Mouse (Mus musculus) liver, postnatal 0 days (tissue): ENCODE results near the gene Hap1. TPM values are rescaled to one million over a fixed set of nuclear protein-coding genes. Genes with fewer than 3 reads are reported as not detected.
A peak's percentile ranks its signal among the peaks of the same experiment; 100 is the strongest.

Source experiments
- ATAC-seq: fragments of 200-750 bp; cut with Nextera tagmentation; 2 replicates; pipeline ENCODE4 v1.8.0; 2017; ENCODE audit warnings: mild to moderate bottlenecking, moderate library complexity
- DNase-seq: peaks from one replicate; pipeline ENCODE4 v3.0.0-alpha.2; 2016
- H3K27ac ChIP-seq: fragments of 300-500 bp; sonication (generic); 2 replicates; pipeline ENCODE4 v1.5.1; 2014; ENCODE audit warnings: antibody characterized with exemption, moderate library complexity, mild to moderate bottlenecking, low read depth
- H3K27me3 ChIP-seq: fragments of 300-500 bp; sonication (generic); 2 replicates; pipeline ENCODE4 v1.6.1; 2014; ENCODE audit warnings: low read length, control low read depth, mixed read lengths; ENCODE audit not compliant: insufficient read depth
- H3K36me3 ChIP-seq: fragments of 300-500 bp; sonication (generic); replicated peaks from 2 replicates; pipeline ENCODE4 v1.6.1; 2014; ENCODE audit warnings: mild to moderate bottlenecking, control low read depth, low read length, moderate library complexity, mixed read lengths; ENCODE audit not compliant: insufficient read depth
- H3K4me1 ChIP-seq: fragments of 300-500 bp; sonication (generic); 2 replicates; pipeline ENCODE4 v1.6.1; 2014; ENCODE audit warnings: antibody characterized with exemption, mild to moderate bottlenecking, control low read depth; ENCODE audit not compliant: insufficient read depth
- H3K4me2 ChIP-seq: fragments of 300-500 bp; sonication (generic); 2 replicates; pipeline ENCODE4 v1.6.1; 2014; ENCODE audit warnings: low read depth, mild to moderate bottlenecking, low read length, moderate library complexity, mixed read lengths
- H3K4me3 ChIP-seq: fragments of 300-500 bp; sonication (generic); 2 replicates; pipeline ENCODE4 v1.5.1; 2014; ENCODE audit warnings: low read depth, low read length
- H3K9ac ChIP-seq: fragments of 300-500 bp; sonication (generic); replicated peaks from 2 replicates; pipeline ENCODE4 v1.6.1; 2014; ENCODE audit warnings: mild to moderate bottlenecking, moderate library complexity
- H3K9me3 ChIP-seq: fragments of 300-500 bp; sonication (generic); 2 replicates; pipeline ENCODE4 v1.6.1; 2016; ENCODE audit warnings: mild to moderate bottlenecking, control low read depth, low read length, mixed read lengths
- CTCF ChIP-seq: sonication (generic); IDR thresholded peaks from 2 replicates; pipeline ENCODE4 v1.5.1; 2016; ENCODE audit warnings: antibody characterized with exemption, low read depth
- EP300 ChIP-seq: IDR thresholded peaks from 2 replicates; pipeline ENCODE4 v1.6.1; 2016; ENCODE audit warnings: antibody characterized with exemption, low read depth, mild to moderate bottlenecking
- WGBS: fragments of 180-500 bp; shearing (Covaris S2); extraction: QIAGEN DNeasy Blood & Tissue Kit; methylation state at CpG from one replicate; pipeline ENCODE4 v1.1.7; 2014; ENCODE audit not compliant: insufficient replicate concordance; 5-methylcytosine and 5-hydroxymethylcytosine counted together
- polyA plus RNA-seq: library from polyadenylated mRNA; unstranded; fragments of >200 nt; fragmentation: Nextera tagmentation; extraction: Ambion mirVana; gene quantifications from 2 replicates; pipeline ENCODE4 v1.2.1, GENCODE M21; 2015

Hap1 gene
- polyA plus RNA-seq, 1 experiment from 2014 or later = 0.78 TPM

DNA sequence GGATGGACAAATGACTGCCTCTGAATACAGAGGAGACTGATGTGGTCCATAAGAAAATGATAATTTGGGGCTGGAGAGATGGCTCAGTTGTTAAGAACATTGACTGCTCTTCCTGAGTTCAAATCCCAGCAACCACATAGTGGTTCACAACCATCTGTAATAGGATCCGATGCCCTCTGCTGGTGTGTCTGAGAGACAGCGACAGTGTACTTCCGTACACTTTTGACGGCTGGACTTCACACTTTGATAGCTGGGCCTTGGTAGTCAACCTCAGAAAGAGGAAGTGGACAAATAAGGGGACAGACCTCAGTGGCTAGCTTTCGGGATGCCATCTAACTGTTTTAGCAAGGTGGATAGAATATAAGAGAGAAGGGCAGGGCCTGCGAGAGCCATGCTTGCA lies 4.2 kb upstream of the Hap1 start:
- no peak for ATAC-seq
- no peaks in the 10 kb centered on the region for H3K36me3 ChIP-seq
- no peak overlapping the region for H3K4me3 ChIP-seq
- H3K9ac ChIP-seq = no peak overlapping the region
- peaks cover 57% of the 10 kb centered on the region for H3K27me3 ChIP-seq
- no peak for DNase-seq
- WGBS = 44% methylated on average over 6 of the region's 6 CpGs
- TF ChIP-seq CTCF (no peak), EP300 (no peak)
- H3K9me3 ChIP-seq = no peaks in the 10 kb centered on the region
- no peak overlapping the region for H3K4me2 ChIP-seq
- H3K27ac ChIP-seq = no peak overlapping the region
- H3K4me1 ChIP-seq = peaks cover 4% of the 10 kb centered on the region; the same call in 1 of the 2 replicates

GRCm38 (mm10) chr11:100357408-100357807 lies 1.5 kb upstream of the Hap1 start:
- TF ChIP-seq EP300 (no peak), CTCF (no peak)
- WGBS = 46% methylated on average over 5 of the region's 5 CpGs
- Histone ChIP-seq H3K9me3 (no peaks in the 10 kb centered on the region), H3K36me3 (no peaks in the 10 kb centered on the region), H3K4me2 (no peak overlapping the region), H3K4me3 (no peak overlapping the region), H3K4me1 (peaks cover 4% of the 10 kb centered on the region; the same call in 1 of the 2 replicates), H3K27me3 (peaks cover 75% of the 10 kb centered on the region), H3K9ac (no peak overlapping the region), H3K27ac (no peak overlapping the region)
- no peak for DNase-seq
- ATAC-seq = no peak

GRCm38 (mm10) chr11:100356819-100357211 lies 887 bp upstream of the Hap1 start:
- H3K4me1 ChIP-seq = peaks cover 4% of the 10 kb centered on the region; the same call in 1 of the 2 replicates
- no peak overlapping the region for H3K27ac ChIP-seq
- H3K4me2 ChIP-seq = peak overlapping the region; percentile 87; the same call in 1 of the 2 replicates
- ATAC-seq (no peak), DNase-seq (no peak)
- WGBS = 24% methylated on average over 9 of the region's 9 CpGs
- peaks cover 73% of the 10 kb centered on the region for H3K27me3 ChIP-seq
- TF ChIP-seq CTCF (no peak), EP300 (no peak)
- no peaks in the 10 kb centered on the region for H3K36me3 ChIP-seq
- no peak overlapping the region for H3K9ac ChIP-seq
- H3K4me3 ChIP-seq = peak overlapping the region; percentile 64; the same call in 1 of the 2 replicates
- no peaks in the 10 kb centered on the region for H3K9me3 ChIP-seq

- Histone ChIP-seq H3K9me3 (no peaks in the 10 kb centered on the region), H3K27ac (no peak overlapping the region), H3K9ac (peak overlapping the region; percentile 32), H3K4me1 (peaks cover 4% of the 10 kb centered on the region; the same call in 1 of the 2 replicates), H3K4me3 (peak overlapping the region; percentile 64), H3K4me2 (peak overlapping the region; percentile 87), H3K27me3 (peaks cover 75% of the 10 kb centered on the region), H3K36me3 (no peaks in the 10 kb centered on the region)
- WGBS = 1% methylated on average over 50 of the region's 54 CpGs
- DNase-seq (peak; percentile 57), ATAC-seq (peak; percentile 38)
- TF ChIP-seq CTCF = no peak
- TF ChIP-seq EP300 = no peak
Measured at GRCm38 (mm10) chr11:100355151-100355951, 577 bp downstream of the Hap1 start.

DNA sequence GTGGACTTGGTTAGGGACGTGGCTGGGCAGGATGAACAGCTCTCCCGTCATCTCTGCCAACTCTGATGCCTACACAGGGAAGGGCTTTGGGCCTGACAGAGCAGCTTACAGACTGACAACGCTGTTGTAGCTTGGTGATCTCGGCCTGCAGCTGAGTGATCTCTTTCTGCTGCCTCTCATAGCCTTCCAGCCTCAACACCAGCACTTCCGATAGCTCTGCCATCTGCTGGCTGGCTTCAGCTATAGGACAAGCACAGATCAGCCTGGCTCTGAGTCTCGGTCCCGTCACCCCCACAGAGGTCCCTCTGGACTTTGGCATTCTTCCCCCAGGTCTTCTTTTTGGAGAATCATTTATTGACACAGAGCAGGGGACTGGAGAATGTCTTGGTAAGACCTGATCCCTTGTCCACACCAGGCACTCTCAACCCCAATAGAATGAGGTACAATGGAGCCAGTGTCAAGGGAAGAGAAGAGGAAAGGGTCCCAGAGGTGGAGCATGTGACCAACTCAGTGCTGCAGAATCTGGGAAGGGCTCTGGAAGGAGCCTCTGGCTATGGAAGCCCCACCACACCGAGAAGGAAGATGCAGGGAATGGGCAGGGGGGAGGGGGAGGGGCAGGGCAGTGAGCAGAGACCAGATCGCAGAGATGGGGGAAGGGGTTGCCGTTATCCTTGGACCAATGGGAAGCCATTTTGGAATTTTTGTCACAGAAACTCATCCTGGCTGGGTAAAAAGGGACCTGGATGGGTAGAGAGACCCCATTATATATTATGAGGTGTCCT lies 3.7 kb downstream of the Hap1 start:
- Histone ChIP-seq H3K4me2 (no peak overlapping the region), H3K4me1 (peaks cover 4% of the 10 kb centered on the region; the same call in 1 of the 2 replicates), H3K27ac (no peak overlapping the region), H3K9me3 (no peaks in the 10 kb centered on the region), H3K4me3 (no peak overlapping the region), H3K9ac (no peak overlapping the region), H3K27me3 (peaks cover 53% of the 10 kb centered on the region), H3K36me3 (no peaks in the 10 kb centered on the region)
- DNase-seq (no peak), ATAC-seq (no peak)
- TF ChIP-seq CTCF = peak; percentile 47
- TF ChIP-seq EP300 = no peak
- 33% methylated on average over 10 of the region's 10 CpGs for WGBS

- no peak for DNase-seq
- WGBS = 54% methylated on average over 10 of the region's 10 CpGs
- Histone ChIP-seq H3K4me1 (no peaks in the 10 kb centered on the region), H3K36me3 (no peaks in the 10 kb centered on the region), H3K9ac (no peak overlapping the region), H3K27ac (peak overlapping the region; percentile 66), H3K27me3 (no peaks in the 10 kb centered on the region), H3K4me2 (no peak overlapping the region), H3K4me3 (no peak overlapping the region), H3K9me3 (no peaks in the 10 kb centered on the region)
- ATAC-seq = no peak
- no peak for TF ChIP-seq CTCF
- no peak for TF ChIP-seq EP300
Measured at GRCm38 (mm10) chr11:100344269-100344668, 11.7 kb downstream of the Hap1 start.
